Mouse (Mus musculus): ENCODE results near the gene AI182371. TPM values are rescaled to one million over a fixed set of nuclear protein-coding genes. Genes with fewer than 3 reads are reported as not detected.

AI182371 gene
- polyA plus RNA-seq, 1 experiment from 2014 or later = 5.5 TPM

DNA sequence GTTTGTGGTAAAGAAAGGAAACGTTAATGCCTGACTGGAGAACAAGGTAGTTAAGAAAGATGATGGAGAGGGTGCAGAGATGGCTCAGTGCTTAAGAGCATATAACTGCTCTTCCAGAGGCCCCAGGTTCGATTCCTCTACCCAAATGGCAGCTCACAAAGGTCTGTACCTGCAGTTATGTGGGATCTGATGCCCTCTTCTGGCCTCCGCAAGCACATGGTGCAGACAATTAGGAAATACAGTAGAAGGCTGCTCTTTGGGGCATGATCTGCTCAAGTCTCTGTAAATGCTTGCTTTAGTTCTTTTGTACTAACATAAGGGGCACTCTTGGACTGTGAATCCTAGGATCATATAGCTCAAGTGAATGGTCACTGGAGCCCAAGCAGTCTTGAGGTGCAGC lies 7.4 kb upstream of the AI182371 start:
- Histone ChIP-seq H3K4me3 (peak overlapping the region; percentile 88), H3K27me3 (replicated peaks) (no peaks in the 10 kb centered on the region), H3K36me3 (peaks cover 4% of the 10 kb centered on the region; the same call in 1 of the 2 replicates), H3K9me3 (replicated peaks) (no peaks in the 10 kb centered on the region), H3K9ac (peak overlapping the region; percentile 84), H3K4me1 (peaks cover 27% of the 10 kb centered on the region), H3K27ac (peak overlapping the region; percentile 89), H3K4me2 (peak overlapping the region; percentile 90)
- peak; percentile 13 for ATAC-seq
- WGBS (ENCODE audit: insufficient replicate concordance) = 20% methylated on average over 3 of the region's 3 CpGs

DNA sequence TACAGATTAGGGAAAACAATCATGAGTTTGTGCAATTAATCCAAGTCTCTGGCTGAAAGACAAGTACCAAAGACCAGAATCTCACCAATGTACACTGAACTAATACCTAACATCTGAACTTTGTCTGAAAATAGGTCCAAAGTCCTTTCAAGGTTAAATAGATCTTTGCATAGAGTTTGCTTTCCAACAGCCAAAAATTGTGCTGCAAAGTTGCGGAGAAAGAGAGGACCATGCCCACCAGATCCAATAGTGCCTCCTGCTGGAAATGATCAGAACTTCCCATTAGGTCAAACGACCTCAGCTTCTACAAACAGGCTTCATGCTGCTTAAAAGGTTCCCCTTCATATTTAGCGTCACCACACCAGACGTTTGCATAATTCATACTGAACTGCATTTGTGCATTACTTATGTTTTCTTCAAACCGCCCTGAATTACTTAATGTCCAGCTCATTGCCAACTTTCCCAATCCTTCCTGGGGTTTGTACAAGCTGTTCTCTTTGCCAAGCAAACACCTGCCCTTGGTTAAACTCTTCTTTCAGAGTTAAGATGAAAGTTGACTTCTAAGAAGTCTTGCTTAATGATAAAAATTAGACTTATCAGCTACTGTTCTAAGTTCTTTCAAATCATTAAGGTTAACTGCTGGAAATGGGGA lies 6.8 kb upstream of the AI182371 start:
- 48% methylated on average over 5 of the region's 5 CpGs for WGBS (ENCODE audit: insufficient replicate concordance)
- no peak overlapping the region for H3K4me3 ChIP-seq
- no peak for ATAC-seq
- peak overlapping the region; percentile 90; the same call in 1 of the 2 replicates for H3K4me2 ChIP-seq
- peaks cover 27% of the 10 kb centered on the region for H3K4me1 ChIP-seq
- H3K36me3 ChIP-seq = no peaks in the 10 kb centered on the region
- no peaks in the 10 kb centered on the region for H3K27me3 ChIP-seq (replicated peaks)
- H3K9me3 ChIP-seq (replicated peaks) = no peaks in the 10 kb centered on the region
- H3K9ac ChIP-seq = no peak overlapping the region
- H3K27ac ChIP-seq = no peak overlapping the region

DNA sequence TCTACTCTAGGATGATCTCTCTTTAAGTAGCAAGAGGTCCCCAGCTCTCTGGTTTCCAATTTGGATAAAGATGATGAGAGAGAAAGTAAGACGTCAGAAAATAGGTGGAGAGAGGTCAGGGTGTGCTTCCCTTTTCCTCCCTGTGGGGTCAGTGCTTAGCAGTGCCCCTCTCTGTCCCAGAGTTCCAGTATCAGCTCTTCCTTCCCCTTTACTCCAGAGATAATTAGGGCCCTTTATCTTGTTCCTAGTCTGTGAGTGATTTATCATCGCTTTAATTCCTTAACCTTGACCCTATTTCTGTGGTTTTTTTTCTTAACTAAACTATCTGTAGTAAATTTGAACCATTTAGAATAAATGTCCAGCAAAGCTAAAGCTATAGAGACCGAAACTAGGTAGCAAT lies 3.5 kb upstream of the AI182371 start:
- Histone ChIP-seq H3K4me3 (no peak overlapping the region), H3K4me2 (no peak overlapping the region), H3K4me1 (peaks cover 13% of the 10 kb centered on the region), H3K9ac (no peak overlapping the region), H3K36me3 (no peaks in the 10 kb centered on the region), H3K27me3 (replicated peaks) (no peaks in the 10 kb centered on the region), H3K27ac (0 out of 2 replicates have a peak overlapping the region, but pooled peaks have one; percentile 30), H3K9me3 (replicated peaks) (no peaks in the 10 kb centered on the region)
- 36% methylated on average over 3 of the region's 3 CpGs for WGBS (ENCODE audit: insufficient replicate concordance)
- ATAC-seq = no peak

DNA sequence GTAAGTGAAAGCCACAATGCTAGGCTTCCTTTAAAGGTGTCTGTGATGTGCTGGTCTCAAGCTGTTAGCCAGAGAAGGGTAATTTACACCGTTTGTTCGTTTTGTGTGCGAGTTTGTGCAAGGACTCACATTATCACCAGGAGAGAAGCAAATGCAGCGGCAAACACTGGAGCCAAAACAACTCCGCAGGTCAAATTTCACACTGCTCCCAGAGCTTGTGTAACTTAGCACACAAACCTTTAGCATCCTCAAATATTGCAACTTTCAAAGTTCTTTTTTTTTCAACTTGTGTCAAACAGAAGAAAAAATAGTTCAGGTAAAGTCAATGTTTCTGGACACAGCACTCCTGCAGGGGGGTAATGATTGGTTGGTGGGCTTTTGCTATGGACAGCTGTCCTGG lies 2.2 kb upstream of the AI182371 start:
- H3K27me3 ChIP-seq (replicated peaks) = no peaks in the 10 kb centered on the region
- H3K36me3 ChIP-seq = no peaks in the 10 kb centered on the region
- no peak overlapping the region for H3K9ac ChIP-seq
- 61% methylated on average over 5 of the region's 5 CpGs for WGBS (ENCODE audit: insufficient replicate concordance)
- no peak overlapping the region for H3K4me2 ChIP-seq
- peaks cover 6% of the 10 kb centered on the region for H3K4me1 ChIP-seq
- H3K4me3 ChIP-seq = no peak overlapping the region
- no peaks in the 10 kb centered on the region for H3K9me3 ChIP-seq (replicated peaks)
- H3K27ac ChIP-seq = peak overlapping the region; percentile 57; the same call in 1 of the 2 replicates
- ATAC-seq = peak; percentile 37; the same call in 1 of the 2 replicates

DNA sequence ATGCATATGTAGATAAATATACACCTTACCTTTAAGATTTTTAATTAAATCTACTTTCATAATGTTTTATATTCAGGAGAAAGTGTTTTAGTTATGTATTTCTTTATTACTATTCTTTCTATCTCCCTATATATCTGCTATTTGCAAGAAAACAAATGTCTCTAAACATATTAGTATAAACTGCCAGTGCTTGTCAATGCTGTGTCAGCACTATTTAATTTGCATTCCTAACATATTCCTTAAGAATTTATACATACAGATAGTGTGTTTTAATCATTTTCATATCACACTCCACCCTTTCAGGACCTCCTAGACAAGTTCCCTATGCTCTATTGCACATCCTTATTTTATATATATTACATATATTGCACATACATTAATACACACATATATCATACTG lies 1.4 kb upstream of the AI182371 start:
- H3K4me3 ChIP-seq = no peak overlapping the region
- H3K9me3 ChIP-seq (replicated peaks) = no peaks in the 10 kb centered on the region
- 0 out of 2 replicates have a peak overlapping the region, but pooled peaks have one; percentile 57 for H3K27ac ChIP-seq
- no peaks in the 10 kb centered on the region for H3K36me3 ChIP-seq
- ATAC-seq = no peak
- no peak overlapping the region for H3K9ac ChIP-seq
- H3K4me2 ChIP-seq = no peak overlapping the region
- H3K27me3 ChIP-seq (replicated peaks) = no peaks in the 10 kb centered on the region
- H3K4me1 ChIP-seq = 0 out of 2 replicates have a peak, but pooled peaks cover 3% of the 10 kb centered on the region

DNA sequence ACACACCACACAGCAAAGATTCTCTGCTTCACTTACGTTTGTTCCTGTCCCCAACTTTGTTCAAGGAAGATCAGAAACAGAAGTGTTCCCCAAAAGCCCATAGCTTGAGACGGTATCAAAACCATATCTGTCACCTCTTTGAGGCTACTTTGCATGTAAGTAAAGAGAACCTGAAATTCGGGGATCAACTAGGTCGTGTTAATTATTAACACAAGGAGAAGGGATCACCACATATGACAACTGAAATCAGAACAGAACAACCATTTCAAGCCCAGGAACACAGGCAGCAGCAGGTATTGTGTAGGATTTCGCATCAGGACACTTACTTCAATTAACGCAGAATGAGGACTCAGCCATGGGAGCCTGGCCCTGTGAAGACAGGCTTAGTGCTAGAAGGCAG lies 814 bp downstream of the AI182371 start:
- WGBS (ENCODE audit: insufficient replicate concordance) = 60% methylated on average over 6 of the region's 6 CpGs
- H3K4me1 ChIP-seq = 0 out of 2 replicates have a peak, but pooled peaks cover 3% of the 10 kb centered on the region
- no peak for ATAC-seq
- H3K4me2 ChIP-seq = no peak overlapping the region
- H3K36me3 ChIP-seq = no peaks in the 10 kb centered on the region
- H3K9ac ChIP-seq = no peak overlapping the region
- H3K27ac ChIP-seq = peak overlapping the region; percentile 69
- no peaks in the 10 kb centered on the region for H3K27me3 ChIP-seq (replicated peaks)
- no peak overlapping the region for H3K4me3 ChIP-seq
- H3K9me3 ChIP-seq (replicated peaks) = no peaks in the 10 kb centered on the region

DNA sequence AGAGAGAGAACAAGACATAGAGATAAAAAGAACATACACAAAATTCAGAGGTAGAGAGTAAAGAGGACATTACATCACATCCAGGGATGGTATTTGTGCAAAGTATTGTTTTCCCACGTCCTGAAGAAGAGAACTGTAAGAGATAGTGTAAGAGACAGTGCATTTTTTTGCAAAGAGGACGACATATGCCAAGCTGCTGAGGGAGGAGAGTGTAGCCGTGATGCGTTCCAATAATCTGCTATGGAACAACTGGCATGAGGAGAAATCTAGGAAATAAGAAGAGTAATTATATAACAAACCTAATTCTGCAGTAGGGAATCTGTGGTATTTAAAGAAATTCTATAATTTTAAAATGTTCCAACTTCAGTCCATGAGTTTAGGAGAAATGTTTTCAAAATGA lies 13.9 kb downstream of the AI182371 start:
- no peak for ATAC-seq
- no peaks in the 10 kb centered on the region for H3K27me3 ChIP-seq (replicated peaks)
- H3K27ac ChIP-seq = no peak overlapping the region
- H3K9ac ChIP-seq = no peak overlapping the region
- H3K9me3 ChIP-seq (replicated peaks) = no peaks in the 10 kb centered on the region
- WGBS (ENCODE audit: insufficient replicate concordance) = 57% methylated on average over 4 of the region's 4 CpGs
- no peaks in the 10 kb centered on the region for H3K36me3 ChIP-seq
- no peak overlapping the region for H3K4me2 ChIP-seq
- H3K4me3 ChIP-seq = no peak overlapping the region
- H3K4me1 ChIP-seq = no peaks in the 10 kb centered on the region

DNA sequence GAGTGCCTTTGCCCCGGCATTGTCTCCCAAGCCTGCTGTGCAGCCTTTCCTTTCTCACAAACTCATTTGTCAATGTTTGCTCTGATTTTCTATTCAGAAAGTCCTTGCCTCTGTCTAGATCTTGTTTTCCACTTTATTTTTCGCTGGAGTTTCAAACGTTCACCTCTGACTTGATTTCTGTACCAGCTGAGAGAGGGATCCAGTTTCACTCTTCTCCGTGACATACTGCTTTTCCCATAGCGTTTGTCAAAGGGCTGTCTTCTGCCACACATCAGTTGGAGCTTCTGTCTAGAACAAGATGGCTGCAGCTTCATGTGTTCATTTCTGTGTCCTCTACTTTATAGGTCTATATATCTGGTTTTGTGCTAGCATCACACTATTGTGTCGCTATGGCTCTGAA lies 22.2 kb downstream of the AI182371 start:
- Histone ChIP-seq H3K27me3 (replicated peaks) (no peaks in the 10 kb centered on the region), H3K36me3 (no peaks in the 10 kb centered on the region), H3K4me3 (no peak overlapping the region), H3K9me3 (replicated peaks) (no peaks in the 10 kb centered on the region), H3K4me2 (no peak overlapping the region), H3K27ac (no peak overlapping the region), H3K9ac (no peak overlapping the region), H3K4me1 (no peaks in the 10 kb centered on the region)
- no peak for ATAC-seq
- WGBS (ENCODE audit: insufficient replicate concordance) = 53% methylated on average over 6 of the region's 6 CpGs

DNA sequence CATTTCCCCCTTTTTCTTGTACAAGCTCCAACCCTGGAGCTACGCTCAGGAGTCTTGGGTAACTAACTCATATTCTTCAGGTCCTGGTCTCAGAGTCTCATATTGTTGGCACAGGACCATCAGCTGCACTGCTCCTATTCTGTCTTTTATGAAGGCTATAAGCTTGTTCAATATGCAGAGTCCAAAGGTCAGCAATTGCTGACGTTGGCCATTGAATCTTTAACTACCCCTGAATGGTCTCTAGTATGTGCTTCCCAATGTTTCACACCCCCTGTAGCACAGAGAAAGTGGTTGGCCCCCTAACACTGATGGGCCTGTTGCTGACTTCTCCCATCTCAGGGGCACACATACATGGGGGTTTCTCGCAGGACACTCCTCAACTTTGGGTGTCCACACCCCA lies 27.0 kb downstream of the AI182371 start:
- Histone ChIP-seq H3K4me1 (no peaks in the 10 kb centered on the region), H3K4me2 (no peak overlapping the region), H3K27me3 (replicated peaks) (no peaks in the 10 kb centered on the region), H3K4me3 (no peak overlapping the region), H3K27ac (no peak overlapping the region), H3K36me3 (no peaks in the 10 kb centered on the region), H3K9me3 (replicated peaks) (0 out of 2 replicates have a peak, but pooled peaks cover 4% of the 10 kb centered on the region), H3K9ac (no peak overlapping the region)
- WGBS (ENCODE audit: insufficient replicate concordance) = 68% methylated on average over 3 of the region's 3 CpGs
- no peak for ATAC-seq

DNA sequence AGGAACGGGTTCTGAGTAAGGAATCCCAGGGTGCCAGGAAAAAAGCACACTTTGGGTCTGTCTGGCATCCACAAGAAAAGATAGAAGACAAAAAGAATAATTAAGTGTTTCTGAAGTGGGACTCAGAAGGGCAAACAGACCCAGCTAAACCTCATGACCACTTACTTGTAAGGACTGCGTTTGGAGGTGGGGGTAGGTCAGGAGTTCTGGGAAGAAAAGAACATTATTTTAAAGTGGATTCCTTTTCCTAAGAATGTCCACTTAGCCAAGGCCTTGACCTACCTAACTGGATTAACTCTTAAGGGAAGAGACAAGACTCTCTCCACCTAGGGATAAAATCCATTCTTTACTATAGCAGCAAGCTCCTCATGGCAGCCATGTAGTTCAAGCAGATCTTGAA lies 28.8 kb downstream of the AI182371 start:
- Histone ChIP-seq H3K27ac (no peak overlapping the region), H3K4me3 (no peak overlapping the region), H3K9ac (no peak overlapping the region), H3K9me3 (replicated peaks) (0 out of 2 replicates have a peak, but pooled peaks cover 4% of the 10 kb centered on the region), H3K36me3 (no peaks in the 10 kb centered on the region), H3K4me2 (no peak overlapping the region), H3K27me3 (replicated peaks) (no peaks in the 10 kb centered on the region), H3K4me1 (no peaks in the 10 kb centered on the region)
- no peak for ATAC-seq
- 67% methylated on average over 2 of the region's 2 CpGs for WGBS (ENCODE audit: insufficient replicate concordance)

DNA sequence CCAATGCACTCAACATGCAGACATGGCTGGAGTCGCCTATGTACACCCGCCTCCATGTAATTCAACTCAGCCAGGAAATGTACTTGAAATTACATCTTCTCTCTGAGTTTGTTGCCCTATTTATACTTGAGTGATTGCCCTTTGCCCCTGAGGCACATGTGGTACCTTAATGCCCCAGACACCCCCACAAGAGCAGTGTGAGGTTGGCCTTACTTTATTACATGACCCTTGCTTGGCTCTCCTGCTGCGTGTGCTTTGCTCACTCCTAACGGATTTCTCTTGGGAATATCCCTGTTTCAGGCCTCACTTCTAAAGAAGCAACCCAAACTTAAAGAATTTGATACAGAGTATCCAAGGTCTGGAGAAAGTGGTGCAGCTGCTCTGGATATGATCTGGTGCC lies 31.1 kb downstream of the AI182371 start:
- no peak overlapping the region for H3K9ac ChIP-seq
- H3K4me1 ChIP-seq = no peaks in the 10 kb centered on the region
- no peak for ATAC-seq
- no peaks in the 10 kb centered on the region for H3K36me3 ChIP-seq
- WGBS (ENCODE audit: insufficient replicate concordance) = 67% methylated on average over 4 of the region's 4 CpGs
- 0 out of 2 replicates have a peak, but pooled peaks cover 4% of the 10 kb centered on the region for H3K9me3 ChIP-seq (replicated peaks)
- H3K27ac ChIP-seq = no peak overlapping the region
- no peaks in the 10 kb centered on the region for H3K27me3 ChIP-seq (replicated peaks)
- no peak overlapping the region for H3K4me2 ChIP-seq
- H3K4me3 ChIP-seq = no peak overlapping the region

DNA sequence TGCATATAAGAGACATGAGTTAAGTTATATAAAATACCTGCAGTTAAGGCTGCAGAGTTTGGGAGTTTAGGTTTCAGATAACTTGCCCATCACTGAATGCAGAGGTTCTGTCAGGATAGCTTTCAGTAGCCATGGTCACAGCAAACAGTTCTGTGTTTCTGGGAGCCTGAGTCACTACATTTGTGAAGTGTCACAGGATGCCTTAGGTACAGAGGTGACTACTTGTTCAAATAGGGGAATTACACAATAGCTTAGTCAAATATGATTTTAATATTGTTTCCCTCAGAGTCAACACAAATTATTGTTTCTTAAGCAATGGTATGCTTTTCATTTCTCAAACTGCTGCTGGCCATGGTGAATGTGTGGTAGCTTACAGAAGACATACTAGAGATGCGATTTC lies 32.2 kb downstream of the AI182371 start:
- H3K36me3 ChIP-seq = no peaks in the 10 kb centered on the region
- 0 out of 2 replicates have a peak, but pooled peaks cover 4% of the 10 kb centered on the region for H3K9me3 ChIP-seq (replicated peaks)
- H3K9ac ChIP-seq = no peak overlapping the region
- H3K4me2 ChIP-seq = no peak overlapping the region
- no peak overlapping the region for H3K27ac ChIP-seq
- WGBS (ENCODE audit: insufficient replicate concordance) = 68% methylated on average over 1 of the region's 1 CpGs
- H3K4me1 ChIP-seq = no peaks in the 10 kb centered on the region
- H3K27me3 ChIP-seq (replicated peaks) = no peaks in the 10 kb centered on the region
- no peak for ATAC-seq
- no peak overlapping the region for H3K4me3 ChIP-seq

DNA sequence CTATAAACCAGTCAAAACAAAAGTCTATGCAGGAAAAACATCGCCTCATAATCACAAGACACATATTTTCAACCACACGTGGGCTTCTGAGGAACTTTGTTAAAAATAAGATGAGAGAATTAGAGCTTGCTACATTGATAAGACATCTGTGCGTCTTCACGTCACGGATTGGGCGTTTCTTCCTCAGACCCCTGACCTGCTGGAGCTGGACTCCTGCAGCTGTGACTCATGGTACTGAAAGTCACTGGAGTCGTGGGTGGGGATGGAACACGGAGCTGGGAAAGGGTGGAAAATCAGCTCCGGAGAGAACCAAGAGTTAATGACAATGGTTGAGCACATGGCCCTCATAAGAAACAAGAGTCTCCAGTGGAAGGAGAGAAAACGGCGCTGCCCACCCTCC lies 34.2 kb downstream of the AI182371 start:
- ATAC-seq = no peak
- Histone ChIP-seq H3K9ac (no peak overlapping the region), H3K27me3 (replicated peaks) (no peaks in the 10 kb centered on the region), H3K4me2 (no peak overlapping the region), H3K27ac (no peak overlapping the region), H3K4me1 (no peaks in the 10 kb centered on the region), H3K36me3 (no peaks in the 10 kb centered on the region), H3K9me3 (replicated peaks) (no peaks in the 10 kb centered on the region), H3K4me3 (no peak overlapping the region)
- WGBS (ENCODE audit: insufficient replicate concordance) = 74% methylated on average over 11 of the region's 11 CpGs

Data from liver, embryonic 12.5 days (tissue).